Comparison of ENCODE assay signal across 9 mouse cellular contexts in the genomic region with DNA sequence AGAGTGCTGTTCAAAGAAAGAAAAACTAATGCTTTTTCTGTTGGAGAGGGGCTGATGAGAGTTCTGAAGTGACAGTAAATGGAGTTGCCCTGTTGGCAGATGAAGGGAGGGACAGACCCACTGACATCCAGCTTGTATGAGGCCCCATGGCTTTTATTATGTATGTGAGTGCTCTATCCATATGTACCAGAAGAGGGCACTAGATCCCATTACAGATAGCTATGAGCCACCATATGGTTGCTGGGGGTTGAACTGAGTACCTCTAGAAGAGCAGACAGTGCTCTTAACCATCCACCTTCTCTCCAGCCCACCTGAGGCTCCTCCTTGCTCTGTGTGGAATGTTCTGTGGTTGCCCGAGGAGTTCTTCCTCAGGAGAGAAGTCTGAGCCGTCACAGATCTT. TPM values are rescaled to one million over a fixed set of nuclear protein-coding genes. Genes with fewer than 3 reads are reported as not detected.
DNase-seq lines count a peak whose midpoint lies in the region; ATAC-seq lines count a peak whose summit lies in the region.
"Had no signal": no experiment of that assay in that cellular context is flagged by ENCODE, and none has a peak within 500 bp of the region (broad histone marks: within the 10 kb centered on the region; RNA-seq: fewer than 3 reads in every experiment).

No protein-coding gene starts in this region.

- DNase-seq in hindbrain, embryonic 10.5 days (ENCODE audit: low spot score): no peak
- peak; percentile 59 for DNase-seq in CD4-positive helper T cell, adult 2 months (ENCODE audit: low read depth, low spot score)
- peak; percentile 71 for DNase-seq in ZHBTc4 (ENCODE audit: low read depth, low spot score)
- DNase-seq in ovary, postnatal 36 days (ENCODE audit: low spot score): no peak
- no peak for DNase-seq in spleen, postnatal 14 days (ENCODE audit: low spot score in 2 of 2)
- DNase-seq in adrenal gland, postnatal 10 days: no peak

- 0 out of 2 replicates have a peak, but pooled peaks have one; percentile 36 for ATAC-seq in hindbrain, embryonic 13.5 days (ENCODE audit: low FRiP score)
- peak; percentile 61 for ATAC-seq in inflammation-experienced regulatory T-cells, adult 6 months

- H3K9ac ChIP-seq in hindbrain, embryonic 13.5 days: no peak overlapping the region
- H3K9ac ChIP-seq: liver, embryonic 15.5 days had no signal

- H3K4me2 ChIP-seq in hindbrain, embryonic 13.5 days: no peak overlapping the region
- H3K4me2 ChIP-seq: liver, embryonic 15.5 days had no signal

- peaks cover 53% of the 10 kb centered on the region for H3K36me3 ChIP-seq in hindbrain, embryonic 13.5 days
- H3K36me3 ChIP-seq in hindbrain, embryonic 10.5 days: peaks cover 87% of the 10 kb centered on the region

- H3K4me3 ChIP-seq in hindbrain, embryonic 13.5 days: no peak overlapping the region
- no peak overlapping the region for H3K4me3 ChIP-seq in hindbrain, embryonic 10.5 days
- H3K4me3 ChIP-seq: liver, embryonic 15.5 days had no signal

- H3K4me1 ChIP-seq in hindbrain, embryonic 13.5 days (replicated peaks): no peaks in the 10 kb centered on the region
- H3K4me1 ChIP-seq in hindbrain, embryonic 10.5 days (replicated peaks): no peaks in the 10 kb centered on the region

- no peak overlapping the region for H3K27ac ChIP-seq in hindbrain, embryonic 13.5 days
- H3K27ac ChIP-seq in hindbrain, embryonic 10.5 days: no peak overlapping the region
- H3K27ac ChIP-seq: liver, embryonic 15.5 days had no signal

- 87% methylated on average over 2 of the region's 2 CpGs for WGBS in hindbrain, embryonic 13.5 days
- 87% methylated on average over 2 of the region's 2 CpGs for WGBS in hindbrain, embryonic 10.5 days

- no peaks in the 10 kb centered on the region for H3K9me3 ChIP-seq in hindbrain, embryonic 13.5 days
- H3K9me3 ChIP-seq in hindbrain, embryonic 10.5 days: no peaks in the 10 kb centered on the region
- H3K9me3 ChIP-seq: liver, embryonic 15.5 days had no signal

- H3K27me3 ChIP-seq in hindbrain, embryonic 13.5 days: no peaks in the 10 kb centered on the region
- no peaks in the 10 kb centered on the region for H3K27me3 ChIP-seq in hindbrain, embryonic 10.5 days (ENCODE audit: insufficient read depth, poor library complexity, severe bottlenecking)
- H3K27me3 ChIP-seq: liver, embryonic 15.5 days had no signal

RNA-seq across cellular contexts. Expression of gene Cnbd2, which starts 6.3 kb away (rescaled TPM):
- polyA plus RNA-seq in hindbrain, embryonic 13.5 days (2015; fragmentation: Nextera tagmentation; extraction: Ambion mirVana): 6.3 and 7.7 TPM in 2 replicates
- 3.7 TPM in 2 replicates for polyA plus RNA-seq in hindbrain, embryonic 10.5 days (2016; fragmentation: Nextera tagmentation; extraction: Ambion mirVana)
- 1 to 10 TPM; 5.3 to 7.5 (median 5.8) TPM for polyA plus RNA-seq in inflammation-experienced regulatory T-cells, adult 6 months (2017; shearing (Covaris generic))
- 1 to 10 TPM; 1.5 to 2.0 TPM for total RNA-seq in adrenal gland, postnatal 10 days (2021)

RNA-seq across cellular contexts. Expression of gene Scand1, which starts 6.7 kb away (rescaled TPM):
- 84.7 and 95.3 TPM in 2 replicates for polyA plus RNA-seq in hindbrain, embryonic 13.5 days (2015; fragmentation: Nextera tagmentation; extraction: Ambion mirVana)
- 62.2 and 96.5 TPM in 2 replicates for polyA plus RNA-seq in hindbrain, embryonic 10.5 days (2016; fragmentation: Nextera tagmentation; extraction: Ambion mirVana)
- polyA plus RNA-seq in inflammation-experienced regulatory T-cells, adult 6 months (2017; shearing (Covaris generic)): 1 to 10 TPM in 2 of 3 experiments, not detected in 1; 2.8 to 5.1 TPM
- 10 to 100 TPM; 96.3 to 98.8 TPM for total RNA-seq in adrenal gland, postnatal 10 days (2021)

Comparison
In these comparisons a context has a peak if more than half of its experiments do, and no peak if none do; other contexts are left out.
1. DNase-seq: peak in CD4-positive helper T cell, adult 2 months (single experiment) and ZHBTc4 (single experiment); none in hindbrain, embryonic 10.5 days (single experiment), ovary, postnatal 36 days (single experiment), spleen, postnatal 14 days (0 of 2) and adrenal gland, postnatal 10 days (single experiment).
2. RNA of gene Scand1, which starts 6.7 kb away (polyA plus RNA-seq): 62.2 to 96.5 TPM in hindbrain, embryonic 10.5 days and 84.7 to 95.3 TPM in hindbrain, embryonic 13.5 days; 2.8 to 5.1 TPM in inflammation-experienced regulatory T-cells, adult 6 months; every median in the first group is over 10 times any median in the second.